Mouse (Mus musculus): ENCODE measurements at regions not wholly inside any gene's neighbourhood (a gene's known extent, or its start where the extent isn't known, plus 50 kb on each side); places are given as distances from the start of the nearest gene placed in this dataset.

- Histone ChIP-seq H3K4me1 (ENCODE audit: insufficient read depth) (peaks cover 6% of the 10 kb centered on the region; the same call in 1 of the 2 replicates), H3K27ac (ENCODE audit: low read depth) (peak overlapping the region; percentile 75), H3K27me3 (ENCODE audit: insufficient read depth, low read length) (no peaks in the 10 kb centered on the region), H3K9ac (no peak overlapping the region), H3K4me3 (ENCODE audit: low read depth, low read length) (no peak overlapping the region), H3K36me3 (ENCODE audit: insufficient read depth) (no peaks in the 10 kb centered on the region), H3K9me3 (ENCODE audit: low read depth, low read length) (no peaks in the 10 kb centered on the region), H3K4me2 (no peak overlapping the region)
- 5% methylated on average over 6 of the region's 6 CpGs for WGBS
- DNase-seq (peak; percentile 89), ATAC-seq (ENCODE audit: insufficient read depth) (peak; percentile 93)
- peak; percentile 86 for TF ChIP-seq CTCF (IDR thresholded peaks at IDR 0.05; ENCODE audit: low read depth)
Observed at GRCm38 (mm10) chr11:18151788-18152563, 198.3 kb upstream of the Etaa1 start.

- ATAC-seq (ENCODE audit: insufficient read depth): peak; percentile 50; the same call in 1 of the 2 replicates
- no peaks in the 10 kb centered on the region for H3K27me3 ChIP-seq (ENCODE audit: insufficient read depth, low read length)
- H3K4me3 ChIP-seq (ENCODE audit: low read depth, low read length): no peak overlapping the region
- H3K9me3 ChIP-seq (ENCODE audit: low read depth, low read length): no peaks in the 10 kb centered on the region
- no peak overlapping the region for H3K9ac ChIP-seq
- no peak overlapping the region for H3K4me2 ChIP-seq
- H3K36me3 ChIP-seq (ENCODE audit: insufficient read depth): no peaks in the 10 kb centered on the region
- H3K27ac ChIP-seq (ENCODE audit: low read depth): peak overlapping the region; percentile 55
- peak; percentile 61 for DNase-seq
- peaks cover 6% of the 10 kb centered on the region; the same call in 1 of the 2 replicates for H3K4me1 ChIP-seq (ENCODE audit: insufficient read depth)
- WGBS: 37% methylated on average over 4 of the region's 4 CpGs
- TF ChIP-seq CTCF (IDR thresholded peaks at IDR 0.05; ENCODE audit: low read depth): no peak
Observed at GRCm38 (mm10) chr11:18151369-18151768, 197.7 kb upstream of the Etaa1 start.

DNA sequence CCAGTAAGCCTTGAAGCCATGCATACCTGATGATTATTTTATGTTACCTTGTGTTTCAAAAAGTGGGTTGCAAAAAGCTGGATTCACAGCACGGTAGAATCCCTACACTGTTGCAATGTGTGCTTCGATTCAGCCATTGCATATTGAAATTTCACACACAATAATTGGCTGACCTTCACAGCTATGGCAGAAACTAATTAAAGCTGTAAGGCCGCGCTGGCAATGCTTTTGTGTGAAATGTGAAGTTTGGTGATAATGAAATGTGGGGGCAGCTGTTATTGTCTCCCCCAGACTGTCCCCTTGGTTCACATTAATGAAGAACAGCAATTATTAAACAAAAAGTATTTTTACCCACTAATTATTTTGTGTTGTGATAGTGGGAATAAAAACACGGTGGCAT lies 173.8 kb upstream of the Etaa1 start:
- Histone ChIP-seq H3K4me2 (no peak overlapping the region), H3K4me3 (ENCODE audit: low read depth, low read length) (no peak overlapping the region), H3K36me3 (ENCODE audit: insufficient read depth) (no peaks in the 10 kb centered on the region), H3K27ac (ENCODE audit: low read depth) (no peak overlapping the region), H3K9ac (no peak overlapping the region), H3K4me1 (ENCODE audit: insufficient read depth) (no peaks in the 10 kb centered on the region), H3K9me3 (ENCODE audit: low read depth, low read length) (no peaks in the 10 kb centered on the region), H3K27me3 (ENCODE audit: insufficient read depth, low read length) (no peaks in the 10 kb centered on the region)
- DNase-seq (no peak), ATAC-seq (ENCODE audit: insufficient read depth) (no peak)
- whole genome bisulfite sequencing: 83% methylated on average over 5 of the region's 5 CpGs
- no peak for TF ChIP-seq CTCF (IDR thresholded peaks at IDR 0.05; ENCODE audit: low read depth)

- Histone ChIP-seq H3K9ac (no peak overlapping the region), H3K27ac (ENCODE audit: low read depth) (no peak overlapping the region), H3K27me3 (ENCODE audit: insufficient read depth, low read length) (no peaks in the 10 kb centered on the region), H3K36me3 (ENCODE audit: insufficient read depth) (no peaks in the 10 kb centered on the region), H3K9me3 (ENCODE audit: low read depth, low read length) (no peaks in the 10 kb centered on the region), H3K4me2 (no peak overlapping the region), H3K4me1 (ENCODE audit: insufficient read depth) (no peaks in the 10 kb centered on the region), H3K4me3 (ENCODE audit: low read depth, low read length) (no peak overlapping the region)
- ATAC-seq (ENCODE audit: insufficient read depth) (no peak), DNase-seq (no peak)
- no peak for TF ChIP-seq CTCF (IDR thresholded peaks at IDR 0.05; ENCODE audit: low read depth)
- 71% methylated on average over 6 of the region's 6 CpGs for WGBS
Observed at GRCm38 (mm10) chr11:18123031-18123430, 169.4 kb upstream of the Etaa1 start.

GRCm38 (mm10) chr11:18122616-18123015 lies 168.9 kb upstream of the Etaa1 start:
- H3K4me2 ChIP-seq: no peak overlapping the region
- DNase-seq (no peak), ATAC-seq (ENCODE audit: insufficient read depth) (no peak)
- H3K27me3 ChIP-seq (ENCODE audit: insufficient read depth, low read length): no peaks in the 10 kb centered on the region
- H3K27ac ChIP-seq (ENCODE audit: low read depth): no peak overlapping the region
- no peak overlapping the region for H3K4me3 ChIP-seq (ENCODE audit: low read depth, low read length)
- H3K4me1 ChIP-seq (ENCODE audit: insufficient read depth): no peaks in the 10 kb centered on the region
- H3K9ac ChIP-seq: no peak overlapping the region
- no peaks in the 10 kb centered on the region for H3K9me3 ChIP-seq (ENCODE audit: low read depth, low read length)
- H3K36me3 ChIP-seq (ENCODE audit: insufficient read depth): no peaks in the 10 kb centered on the region
- TF ChIP-seq CTCF (IDR thresholded peaks at IDR 0.05; ENCODE audit: low read depth): no peak
- WGBS: 31% methylated on average over 2 of the region's 2 CpGs

DNA sequence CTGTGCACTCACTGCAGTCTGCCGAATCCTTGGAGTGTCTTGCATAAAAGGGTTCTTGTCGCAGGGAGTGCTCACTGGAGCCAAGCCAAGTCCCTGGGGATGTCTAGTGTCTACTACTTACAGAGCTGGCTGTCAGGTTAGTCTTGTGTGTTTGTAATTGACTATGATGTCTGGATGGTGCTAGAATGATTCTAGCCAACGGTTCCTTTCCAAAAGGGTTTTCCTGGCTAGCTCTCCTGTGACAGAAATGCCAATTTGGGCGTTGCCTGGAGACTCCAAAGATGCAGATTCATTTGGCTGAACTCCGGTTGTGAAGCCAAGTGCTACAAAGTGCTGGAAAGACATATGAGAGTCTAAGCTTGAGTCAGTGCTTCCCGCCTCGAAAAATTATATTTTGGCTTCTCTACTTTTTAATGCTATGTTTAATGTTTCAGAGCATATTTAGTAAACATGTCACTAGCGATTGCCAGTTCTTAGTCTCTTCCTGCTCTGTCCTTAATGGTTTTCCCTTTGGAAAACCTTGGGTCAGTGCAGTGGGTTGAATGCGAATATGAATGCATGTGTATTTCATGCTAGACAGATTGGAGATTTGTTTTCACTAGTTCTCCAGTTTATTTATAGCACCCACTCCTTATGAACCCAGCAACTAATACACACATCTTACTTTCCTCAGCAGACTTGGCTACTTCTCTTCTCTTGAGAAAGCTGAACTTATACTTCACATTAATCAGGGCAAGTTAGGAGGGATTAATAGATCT lies 162.2 kb upstream of the Etaa1 start:
- Histone ChIP-seq H3K4me2 (no peak overlapping the region), H3K27ac (ENCODE audit: low read depth) (no peak overlapping the region), H3K27me3 (ENCODE audit: insufficient read depth, low read length) (no peaks in the 10 kb centered on the region), H3K9me3 (ENCODE audit: low read depth, low read length) (no peaks in the 10 kb centered on the region), H3K4me3 (ENCODE audit: low read depth, low read length) (no peak overlapping the region), H3K9ac (no peak overlapping the region), H3K4me1 (ENCODE audit: insufficient read depth) (no peaks in the 10 kb centered on the region), H3K36me3 (ENCODE audit: insufficient read depth) (no peaks in the 10 kb centered on the region)
- TF ChIP-seq CTCF (IDR thresholded peaks at IDR 0.05; ENCODE audit: low read depth): no peak
- 46% methylated on average over 9 of the region's 9 CpGs for WGBS
- ATAC-seq (ENCODE audit: insufficient read depth) (peak; percentile 77), DNase-seq (peak; percentile 80)

DNA sequence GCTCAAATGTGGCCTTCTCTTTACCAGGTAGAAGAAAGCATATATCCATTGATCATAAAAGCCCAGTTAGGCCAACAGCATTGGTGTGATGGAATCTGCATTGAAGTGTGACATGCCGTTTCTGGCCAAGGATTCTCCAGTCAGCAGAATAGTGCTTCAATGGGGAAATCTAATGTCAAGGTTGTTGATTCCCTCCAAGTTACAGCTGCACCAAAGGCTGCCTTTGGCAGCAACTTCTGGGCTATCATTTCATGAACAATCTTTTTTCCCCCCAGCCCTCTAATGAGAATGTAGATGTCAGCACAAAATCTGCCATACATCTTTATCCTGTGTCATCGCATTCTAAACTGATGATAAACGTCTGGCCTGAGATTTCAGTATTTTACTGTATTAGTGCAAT lies 149.2 kb upstream of the Etaa1 start:
- DNase-seq: no peak
- TF ChIP-seq CTCF (IDR thresholded peaks at IDR 0.05; ENCODE audit: low read depth): no peak
- H3K36me3 ChIP-seq (ENCODE audit: insufficient read depth): no peaks in the 10 kb centered on the region
- H3K4me3 ChIP-seq (ENCODE audit: low read depth, low read length): no peak overlapping the region
- H3K27ac ChIP-seq (ENCODE audit: low read depth): no peak overlapping the region
- ATAC-seq (ENCODE audit: insufficient read depth): no peak
- H3K9me3 ChIP-seq (ENCODE audit: low read depth, low read length): no peaks in the 10 kb centered on the region
- no peak overlapping the region for H3K4me2 ChIP-seq
- 77% methylated on average over 3 of the region's 3 CpGs for WGBS
- H3K4me1 ChIP-seq (ENCODE audit: insufficient read depth): no peaks in the 10 kb centered on the region
- H3K27me3 ChIP-seq (ENCODE audit: insufficient read depth, low read length): no peaks in the 10 kb centered on the region
- no peak overlapping the region for H3K9ac ChIP-seq
